Mouse (Mus musculus) hindlimb bud, embryonic 11.5 days (tissue): ENCODE measurements around the gene Ces1e.
"Not testable (repeated sequence)": the region's sequence is repeated elsewhere in the genome, so short reads cannot be mapped to it uniquely, and the experiment has no call there.

Experiments used
- DNase-seq: peaks from one replicate; pipeline ENCODE4 v3.0.0-alpha.2; 2012; ENCODE audit warnings: low read depth, low spot score; ENCODE audit errors: extremely low spot score

The Ces1e gene

GRCm38 (mm10) chr8:93229446-93229845 lies at the start of gene Ces1e:
Gene Ces1e (minus strand): TSS chr8:93229619.
- no peak for DNase-seq

DNA sequence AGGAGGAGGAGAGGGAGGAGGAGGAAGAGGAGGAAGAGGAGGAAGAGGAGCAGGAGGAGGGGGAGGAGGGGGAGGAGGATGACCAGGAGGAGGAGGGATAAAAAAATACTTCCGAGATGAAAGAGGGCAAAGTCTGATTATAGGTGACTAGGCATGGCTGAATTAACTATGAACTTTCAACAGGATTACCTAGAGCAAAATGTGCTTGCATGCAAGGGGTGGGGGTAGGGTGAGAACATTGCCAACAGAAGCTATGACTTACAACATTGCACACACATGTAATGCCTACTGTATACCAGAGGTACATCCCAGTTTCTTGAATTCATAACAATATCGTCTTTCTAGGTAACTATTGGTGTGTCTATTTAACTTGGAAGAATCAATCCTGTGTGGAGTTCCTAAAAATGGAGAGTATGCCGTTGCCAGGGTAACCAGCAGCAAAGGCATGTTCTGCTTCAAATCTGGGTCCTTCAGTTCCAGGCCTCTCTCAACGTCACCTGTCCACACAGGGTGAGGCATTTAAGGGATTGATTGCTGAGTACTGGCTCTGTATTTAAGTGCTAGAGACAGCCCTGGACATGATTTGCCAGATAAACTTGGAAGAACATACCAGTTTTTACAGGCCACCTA lies 48.9 kb upstream of the Ces1e start:
- no peak for DNase-seq

DNA sequence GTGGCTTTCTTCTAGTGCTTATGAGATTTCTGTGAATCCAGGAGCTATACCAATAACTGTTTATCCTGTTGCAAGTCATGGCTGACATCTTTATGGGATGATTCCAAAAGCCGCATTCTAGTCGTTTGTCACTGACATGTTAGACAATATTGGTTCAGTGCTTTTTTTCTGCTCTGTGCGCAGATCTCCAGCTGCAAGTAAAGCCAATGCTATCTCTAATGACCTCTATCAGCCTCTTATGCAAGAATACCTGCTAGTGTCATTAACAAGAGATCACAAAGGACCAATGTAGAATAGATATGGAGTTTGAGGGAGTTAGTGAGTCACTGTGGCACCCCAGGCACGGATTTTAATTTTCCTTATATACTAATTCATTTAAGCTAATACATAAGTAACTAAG lies 45.2 kb upstream of the Ces1e start:
- no peak for DNase-seq

GRCm38 (mm10) chr8:93273321-93273720 lies 43.9 kb upstream of the Ces1e start:
- no peak for DNase-seq

GRCm38 (mm10) chr8:93272686-93273085 lies 43.3 kb upstream of the Ces1e start:
- DNase-seq: no peak

- no peak for DNase-seq
Measured at GRCm38 (mm10) chr8:93261436-93261835, 32.0 kb upstream of the Ces1e start.

GRCm38 (mm10) chr8:93252400-93252925 lies 23.0 kb upstream of the Ces1e start:
- no peak for DNase-seq

- DNase-seq: no peak
Measured at GRCm38 (mm10) chr8:93246057-93246456, 16.6 kb upstream of the Ces1e start.

DNA sequence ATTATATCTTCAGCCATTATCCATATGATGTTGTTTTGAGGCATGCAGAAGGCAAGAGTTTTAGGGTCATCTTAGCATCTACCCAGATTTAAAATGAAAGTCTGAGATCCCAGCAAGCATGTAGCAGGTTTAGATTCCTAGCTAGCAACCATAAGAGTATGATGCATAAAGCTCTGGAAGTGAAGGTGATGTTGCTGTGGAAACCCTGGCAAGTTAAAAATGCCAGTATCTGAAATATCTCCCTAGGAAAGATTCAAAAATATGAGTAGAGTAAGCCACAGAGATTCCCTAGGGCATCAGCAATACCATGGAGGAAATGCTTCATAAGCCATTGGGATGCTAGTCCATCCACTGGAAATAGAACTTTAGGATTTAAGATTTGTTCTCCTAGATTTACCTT lies 10.5 kb upstream of the Ces1e start:
- no peak for DNase-seq

GRCm38 (mm10) chr8:93235681-93236080 lies 6.3 kb upstream of the Ces1e start:
- no peak for DNase-seq

DNA sequence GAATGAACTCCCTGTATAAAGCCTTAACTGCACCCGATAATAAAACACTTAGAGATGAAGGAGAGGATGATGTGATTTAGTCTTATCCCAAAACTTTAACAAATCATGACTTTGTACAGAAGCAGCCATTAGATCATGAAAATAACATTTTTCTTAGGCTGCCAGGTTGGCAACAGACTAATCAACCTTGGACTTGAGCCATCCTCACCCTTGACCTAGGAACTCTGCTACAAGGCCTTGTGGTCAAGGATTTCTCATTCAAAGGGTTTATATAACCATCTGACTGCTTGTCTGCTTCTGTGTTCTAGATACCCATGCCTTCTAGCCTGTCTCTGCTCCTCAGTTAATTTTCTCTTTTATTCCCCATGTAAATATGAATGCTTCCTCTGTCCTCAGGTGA lies 5.3 kb upstream of the Ces1e start:
- no peak for DNase-seq

- DNase-seq: no peak
Measured at GRCm38 (mm10) chr8:93234068-93234467, 4.6 kb upstream of the Ces1e start.

GRCm38 (mm10) chr8:93228673-93229370 lies 597 bp downstream of the Ces1e start:
- no peak for DNase-seq

GRCm38 (mm10) chr8:93226471-93226870 lies 2.9 kb downstream of the Ces1e start:
- not testable (repeated sequence) for DNase-seq

- no peak for DNase-seq
Measured at GRCm38 (mm10) chr8:93221896-93222295, 7.5 kb downstream of the Ces1e start.

GRCm38 (mm10) chr8:93217867-93218266 lies 11.6 kb downstream of the Ces1e start:
- DNase-seq: no peak

GRCm38 (mm10) chr8:93217375-93217774 lies 12.0 kb downstream of the Ces1e start:
- DNase-seq: no peak

- DNase-seq: no peak
Measured at GRCm38 (mm10) chr8:93211091-93211490, 18.3 kb downstream of the Ces1e start.

GRCm38 (mm10) chr8:93199146-93199545 lies 30.3 kb downstream of the Ces1e start:
- DNase-seq: not testable (repeated sequence)

- no peak for DNase-seq
Measured at GRCm38 (mm10) chr8:93197685-93198525, 31.5 kb downstream of the Ces1e start, which contains the start of gene Ces1d. Gene Ces1d (minus strand): TSS chr8:93197838.

- DNase-seq: no peak
Measured at GRCm38 (mm10) chr8:93196436-93196835, 33.0 kb downstream of the Ces1e start.
